Mouse (Mus musculus) frontal cortex, postnatal 14 days (tissue): ENCODE data around the gene Gm49711.

Experiments used
- DNase-seq, 2 experiments: peaks; one replicate each; pipeline ENCODE4 v3.0.0; 2022; ENCODE audit warnings: low spot score in 2 of 2

Gene Gm49711

DNA sequence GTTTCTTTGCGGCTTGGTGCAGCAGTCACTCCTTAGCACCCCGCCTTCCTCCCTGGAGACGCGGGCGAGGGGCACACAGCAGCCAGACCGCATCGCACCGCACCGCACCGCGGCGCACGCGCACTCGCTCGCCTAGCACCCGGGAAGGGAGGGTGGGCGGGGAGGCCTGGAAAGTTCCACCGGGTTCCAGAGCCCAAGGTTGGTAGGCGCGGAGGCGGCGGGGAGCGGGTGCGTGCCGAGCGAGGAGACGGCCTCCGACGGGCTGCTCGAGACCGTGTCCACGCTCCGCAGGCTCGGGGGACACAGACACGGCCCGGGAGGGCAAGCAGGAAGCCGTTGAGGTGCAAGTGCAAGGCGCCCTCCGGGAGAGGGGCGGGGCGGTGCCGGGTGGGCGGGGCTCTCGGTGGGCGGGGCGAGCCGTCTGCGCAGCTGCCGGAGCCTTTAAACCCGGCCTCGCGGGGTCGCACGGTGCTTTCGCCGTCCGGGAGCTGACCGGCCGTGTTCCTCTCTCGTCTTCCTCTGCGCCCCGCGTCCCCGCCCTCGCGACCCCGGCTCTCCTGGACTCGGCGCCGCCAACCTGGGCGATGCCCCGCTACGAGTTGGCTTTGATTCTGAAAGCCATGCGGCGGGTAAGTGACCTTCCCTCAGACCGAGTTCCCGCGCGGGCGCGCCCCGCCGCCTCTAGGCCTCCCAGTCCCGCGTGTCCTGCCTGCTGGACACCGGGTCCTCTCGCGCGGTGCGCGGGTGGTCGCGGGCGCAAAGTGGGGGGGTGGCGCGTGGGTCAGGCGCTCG lies at the start of gene Gm49711, which contains the start of the genes Mrps6 and Slc5a3:
Gene Gm49711 (plus strand): TSS at position 465 of the 792 bp plus-strand sequence.
Gene Mrps6 (plus strand): TSS at position 419 of the 792 bp plus-strand sequence.
Gene Slc5a3 (plus strand): TSS at position 471 of the 792 bp plus-strand sequence.
- peak; percentile 73 to 82 for DNase-seq

- DNase-seq = no peak
Measured at GRCm38 (mm10) chr16:92009586-92009985, 48.5 kb upstream of the Gm49711 start.

DNA sequence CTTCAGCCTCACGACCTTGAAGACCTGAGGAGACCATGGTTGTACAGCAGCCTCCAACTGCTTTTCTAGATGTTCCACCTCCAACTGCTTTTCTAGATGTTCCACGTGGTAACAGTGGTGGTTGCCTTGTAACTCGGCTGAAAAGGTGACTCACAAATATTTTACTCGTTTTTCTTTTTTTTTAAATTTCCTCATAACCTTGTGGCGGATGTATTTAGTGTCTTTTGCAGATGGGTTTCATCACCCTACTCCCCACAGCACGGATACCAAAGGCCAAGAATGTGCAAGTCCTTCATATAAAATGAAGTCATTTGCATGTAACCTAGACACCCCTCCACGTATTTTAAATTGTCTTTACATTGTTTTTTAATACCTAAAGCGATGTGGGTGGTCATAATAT lies 41.3 kb upstream of the Gm49711 start:
- no peak for DNase-seq

DNA sequence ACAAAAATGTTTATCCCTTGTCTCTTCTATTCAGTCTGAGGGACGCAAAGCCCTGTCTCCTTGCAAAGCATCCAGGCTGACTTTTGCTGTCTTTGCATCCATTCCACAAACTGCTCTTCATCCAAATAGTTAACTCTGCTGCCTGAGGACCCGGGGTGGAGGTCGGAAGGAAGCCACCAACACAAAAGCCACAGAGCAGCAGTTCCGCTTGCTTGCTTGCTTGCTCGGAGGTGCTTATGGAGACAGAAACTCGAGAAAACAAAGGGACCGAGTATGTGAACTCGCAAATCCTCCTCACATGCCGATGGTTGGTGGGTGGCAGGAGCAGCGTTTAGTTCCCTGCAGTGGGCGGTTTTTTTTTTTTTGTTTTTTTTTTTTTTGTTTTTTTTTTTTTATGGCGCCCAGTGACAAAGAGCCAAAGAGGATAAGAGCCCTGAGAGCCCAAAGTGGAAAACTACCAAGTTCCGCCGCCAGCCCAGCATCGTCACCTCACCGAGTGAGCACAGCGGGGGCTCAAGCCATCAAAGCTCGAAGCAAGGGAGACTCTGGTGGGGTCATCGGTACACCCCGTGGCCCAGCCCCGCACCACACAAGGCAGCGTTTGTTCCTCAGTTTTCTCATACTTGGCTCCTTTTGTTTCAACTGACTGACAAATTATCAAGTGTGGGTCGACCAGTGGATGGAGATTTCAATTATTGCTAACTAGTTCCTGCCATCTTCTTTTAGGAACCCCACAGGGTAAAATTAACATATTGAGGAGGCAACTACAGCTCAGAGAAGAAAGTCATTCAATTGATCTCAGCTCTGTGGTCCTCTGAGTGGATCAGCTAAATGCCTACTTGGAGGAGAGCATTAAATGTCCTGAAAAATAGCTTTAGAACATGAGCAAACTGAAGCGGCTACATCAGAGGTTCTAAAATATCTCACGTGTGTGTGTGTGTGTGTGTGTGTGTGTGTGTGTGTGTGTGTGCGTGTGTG lies 38.7 kb upstream of the Gm49711 start:
- DNase-seq = peak in 1 of 2 experiments; percentile 13

DNA sequence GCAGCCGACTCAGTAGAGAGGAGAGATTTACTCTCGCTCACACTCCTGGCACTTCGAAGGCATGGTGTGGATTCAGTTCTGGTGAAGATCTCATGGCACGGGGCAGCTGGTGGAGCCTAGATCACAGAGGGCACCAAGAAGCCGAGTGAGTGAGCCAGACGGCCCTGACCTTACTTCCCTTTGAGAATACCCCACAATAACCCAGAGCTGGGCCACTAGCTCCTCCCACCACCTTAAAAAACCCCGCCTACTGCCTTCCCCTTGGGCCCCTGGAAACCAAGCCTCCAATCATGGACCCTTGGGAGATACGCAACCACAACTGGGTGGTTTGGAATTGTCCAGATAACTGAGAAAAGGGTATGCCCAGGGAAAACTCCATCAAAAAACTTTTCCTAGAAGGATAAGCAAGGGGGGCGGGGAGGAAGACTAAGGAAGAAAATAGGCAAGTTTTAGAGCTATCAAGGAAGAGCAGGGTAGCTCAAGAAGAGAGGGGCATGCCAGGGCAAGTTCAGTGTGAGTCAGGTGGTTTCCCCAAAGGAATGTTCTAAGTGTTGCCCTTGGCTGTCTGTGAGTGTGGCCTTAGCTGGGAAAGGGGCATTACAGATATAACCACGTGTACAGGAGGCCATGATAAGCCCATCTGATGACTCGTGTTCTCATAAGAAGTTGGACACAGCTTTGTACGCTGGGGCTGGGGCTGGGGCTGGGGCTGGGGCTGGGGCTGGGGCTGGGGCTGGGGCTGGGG lies 36.3 kb upstream of the Gm49711 start:
- no peak for DNase-seq

GRCm38 (mm10) chr16:92022494-92023283 lies 35.4 kb upstream of the Gm49711 start:
- DNase-seq = no peak

DNA sequence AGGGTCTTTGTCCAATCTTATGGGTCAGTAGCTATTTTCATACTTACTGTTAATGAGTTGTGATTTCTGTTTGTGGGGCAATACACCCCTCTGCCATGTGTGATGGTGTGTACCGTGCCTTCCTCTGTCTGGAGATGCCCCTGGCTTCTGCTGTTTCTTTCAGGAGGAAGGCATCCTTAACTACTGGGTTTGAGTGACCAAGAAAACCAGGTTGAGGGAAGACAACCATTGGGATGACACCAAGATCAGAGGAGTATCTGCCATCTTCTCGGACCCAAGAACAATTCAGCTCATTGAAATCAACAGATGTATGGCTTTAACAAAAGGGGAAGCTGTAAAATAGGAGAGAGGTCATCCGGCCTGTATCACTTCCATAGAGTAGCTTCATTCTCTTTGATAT lies 24.8 kb upstream of the Gm49711 start:
- no peak for DNase-seq

GRCm38 (mm10) chr16:92034676-92035075 lies 23.4 kb upstream of the Gm49711 start:
- no peak for DNase-seq

- DNase-seq = no peak
Measured at GRCm38 (mm10) chr16:92036701-92037100, 21.4 kb upstream of the Gm49711 start.

- DNase-seq = no peak
Measured at GRCm38 (mm10) chr16:92037891-92038607, 20.1 kb upstream of the Gm49711 start.

- no peak for DNase-seq
Measured at GRCm38 (mm10) chr16:92039421-92039820, 18.7 kb upstream of the Gm49711 start.

DNA sequence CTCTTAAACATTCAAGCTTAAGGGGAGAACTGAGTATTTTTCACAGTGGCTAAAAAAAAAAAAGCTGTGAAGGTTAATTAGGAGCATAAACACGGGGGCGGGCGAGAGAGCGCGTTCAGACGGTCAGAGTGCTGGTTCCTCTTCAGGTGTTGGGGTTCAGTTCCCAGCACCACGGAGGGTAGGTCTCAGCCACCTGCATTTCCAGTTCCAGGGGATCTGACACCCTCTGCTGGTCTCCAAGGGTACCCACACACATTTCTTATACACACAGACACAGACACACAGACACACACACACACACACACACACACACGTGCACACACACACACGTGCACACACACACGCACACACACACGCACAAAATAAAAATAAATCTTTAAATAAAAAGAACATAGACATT lies 18.1 kb upstream of the Gm49711 start:
- DNase-seq = no peak

GRCm38 (mm10) chr16:92051777-92052310 lies 6.3 kb upstream of the Gm49711 start:
- no peak for DNase-seq

DNA sequence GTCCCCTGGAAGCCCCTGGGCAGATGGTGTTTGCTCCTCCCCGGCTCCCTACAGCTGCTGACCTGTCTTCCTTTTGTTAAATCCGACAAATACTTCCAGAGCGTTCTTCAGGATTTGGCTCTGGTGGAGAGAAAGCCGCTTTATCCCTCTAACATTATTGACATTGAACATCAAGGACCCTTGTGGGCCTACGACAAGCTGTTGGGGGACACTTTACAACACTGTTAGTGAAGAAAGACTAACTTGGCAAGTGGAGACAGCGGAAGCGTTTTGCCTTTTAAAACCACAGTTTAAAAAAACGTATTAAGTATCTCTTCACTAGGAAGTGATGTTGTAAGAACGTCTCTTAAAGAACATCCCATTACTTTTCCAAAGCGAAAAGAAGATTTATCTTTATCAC lies 5.5 kb upstream of the Gm49711 start:
- DNase-seq = no peak

- DNase-seq = no peak
Measured at GRCm38 (mm10) chr16:92056711-92057110, 1.4 kb upstream of the Gm49711 start.

- DNase-seq = no peak
Measured at GRCm38 (mm10) chr16:92057456-92057851, 662 bp upstream of the Gm49711 start.

DNA sequence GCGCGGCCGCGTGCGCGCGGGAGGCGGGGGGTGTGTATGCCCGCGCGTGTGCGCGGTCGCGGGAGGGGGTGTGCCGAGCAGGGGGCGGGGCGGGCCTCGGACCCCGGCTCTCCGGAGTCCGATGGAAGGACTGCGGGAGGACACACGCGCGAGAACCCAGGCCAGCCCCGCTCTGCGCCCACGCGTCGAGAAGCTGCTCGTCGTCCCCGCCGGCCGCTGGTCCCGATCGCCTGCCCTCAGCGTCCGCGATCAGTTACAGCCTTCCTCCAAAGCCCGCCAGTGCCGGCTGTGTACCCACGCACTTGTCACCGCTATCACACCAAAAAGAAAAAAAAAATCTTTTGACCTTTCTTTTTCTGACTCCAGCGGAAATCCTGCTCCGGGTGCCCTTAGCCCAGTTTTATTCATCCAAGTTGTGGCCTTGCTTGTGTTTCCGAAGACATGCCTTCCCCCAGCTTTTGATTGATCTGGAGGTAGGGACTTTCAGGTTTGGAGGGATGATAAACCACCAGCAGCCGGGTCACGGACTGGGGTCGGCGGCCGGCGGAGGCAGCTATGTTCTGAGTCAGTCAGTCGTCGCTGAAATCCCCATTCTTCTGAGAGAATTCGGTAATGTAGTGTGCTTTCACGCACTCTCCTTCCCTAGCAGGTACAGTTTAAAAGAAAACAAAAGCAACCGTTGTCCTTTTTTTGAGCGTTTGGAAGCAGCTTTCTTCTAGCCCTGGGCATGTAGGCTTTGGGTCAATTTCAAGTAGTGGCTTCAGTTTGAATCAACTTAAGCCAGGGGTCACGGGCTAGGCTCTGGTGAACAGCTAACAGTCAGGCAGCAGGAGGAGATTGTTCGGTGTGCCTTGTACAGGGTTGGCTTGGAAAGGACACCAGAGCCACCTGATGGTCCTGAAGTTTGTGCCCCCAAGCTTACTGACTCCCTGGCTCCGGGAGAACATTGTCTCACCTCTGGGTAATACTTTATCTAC lies 816 bp downstream of the Gm49711 start:
- DNase-seq = peak in 1 of 2 experiments; percentile 18

DNA sequence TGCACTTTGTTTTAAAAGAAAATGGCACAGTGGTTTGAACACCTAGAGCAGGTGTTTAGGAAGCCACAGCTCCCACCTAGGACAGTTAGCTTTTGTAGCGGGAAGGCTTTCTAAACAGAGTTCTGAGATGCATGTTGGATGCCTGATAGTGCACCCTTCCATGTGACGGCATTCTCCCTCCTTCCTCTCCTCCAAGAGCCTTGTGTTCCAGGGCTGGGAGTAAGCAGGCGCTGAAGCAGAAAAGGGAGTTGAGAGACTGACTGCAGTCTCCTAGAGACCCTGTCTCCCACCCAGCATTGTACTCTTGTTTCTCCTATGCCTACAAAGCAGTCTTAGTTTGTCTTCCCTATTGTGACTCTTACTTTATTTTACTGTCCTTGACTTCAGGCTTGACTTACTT lies 2.1 kb downstream of the Gm49711 start:
- DNase-seq = no peak

- DNase-seq = no peak
Measured at GRCm38 (mm10) chr16:92061586-92061985, 3.5 kb downstream of the Gm49711 start.
